Mouse (Mus musculus) T-cell, adult 2 months (primary cell): ENCODE data around the gene Adam26a.
"Not testable (repeated sequence)": the region's sequence is repeated elsewhere in the genome, so short reads cannot be mapped to it uniquely, and the experiment has no call there.

Source experiments
- DNase-seq: peaks from one replicate; pipeline ENCODE4 v3.0.0; 2022; ENCODE audit warnings: low spot score

The Adam26a gene

GRCm38 (mm10) chr8:43576607-43577006 is at the start of gene Adam26a:
Gene Adam26a (minus strand): TSS chr8:43576707.
- DNase-seq, result not testable (repeated sequence)

GRCm38 (mm10) chr8:43616046-43616445 is 39.5 kb upstream of the Adam26a start:
- no peak for DNase-seq

- not testable (repeated sequence) for DNase-seq
These were observed 27.1 kb upstream of the Adam26a start for GRCm38 (mm10) chr8:43603657-43604056.

GRCm38 (mm10) chr8:43603166-43603565 is 26.7 kb upstream of the Adam26a start:
- not testable (repeated sequence) for DNase-seq

GRCm38 (mm10) chr8:43528006-43528405 is 48.5 kb downstream of the Adam26a start, which contains the start of gene Adam26b:
Gene Adam26b (minus strand): TSS chr8:43528106.
- DNase-seq, result not testable (repeated sequence)
